Mouse (Mus musculus): Measurements from ENCODE around the gene Uxt. TPM values are rescaled to one million over a fixed set of nuclear protein-coding genes. Genes with fewer than 3 reads are reported as not detected.

Uxt gene
- 10 to 100 TPM; 37.6 to 45.1 (median 40.3) TPM for total RNA-seq (2022)

DNA sequence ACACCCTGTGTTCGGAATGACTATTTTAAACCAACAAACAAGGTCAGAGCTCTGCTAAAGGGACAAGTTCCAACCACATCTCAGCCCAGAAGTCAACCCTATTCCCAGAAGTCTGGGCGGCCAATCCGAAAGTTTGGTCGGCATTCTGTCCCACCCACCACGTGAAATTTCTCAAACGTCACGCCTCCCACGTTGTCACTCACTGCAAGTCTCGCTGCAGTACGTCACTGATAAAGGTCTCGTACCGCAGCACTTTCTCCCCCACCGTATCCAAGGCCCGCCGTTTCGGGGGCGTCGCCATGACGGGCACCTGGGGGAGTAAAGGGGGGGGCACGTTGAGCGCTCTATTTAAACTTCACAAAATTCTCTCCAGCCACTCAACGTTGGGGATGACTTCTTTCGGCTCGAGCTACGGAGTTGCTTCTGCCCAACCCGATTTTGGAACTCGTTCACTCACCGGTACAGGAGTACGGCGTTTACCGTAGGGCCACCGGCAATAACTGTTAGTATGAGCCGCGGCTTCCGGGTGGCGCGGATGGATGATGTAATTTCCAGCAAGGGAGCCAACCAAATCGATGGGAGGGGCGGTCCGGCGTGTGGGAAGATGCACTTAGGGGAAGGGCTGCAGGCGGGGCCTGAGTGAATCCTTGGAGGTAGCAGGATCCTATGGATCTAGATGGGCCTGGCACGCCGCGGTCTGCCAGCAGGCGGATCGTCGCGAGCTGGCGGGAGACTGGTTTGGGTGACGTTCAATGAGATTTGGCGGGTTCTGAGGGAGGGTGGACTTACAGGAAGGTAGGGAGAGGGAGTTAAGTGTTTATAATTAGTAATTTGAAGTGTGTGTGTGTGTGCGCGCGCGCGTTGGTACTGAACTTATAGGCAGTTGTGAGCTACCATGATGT lies at the start of gene Uxt:
Uxt (minus strand) TSS at position 541 of the 902 bp plus-strand sequence.
- peak; percentile 87 for DNase-seq (ENCODE audit: low spot score)

DNA sequence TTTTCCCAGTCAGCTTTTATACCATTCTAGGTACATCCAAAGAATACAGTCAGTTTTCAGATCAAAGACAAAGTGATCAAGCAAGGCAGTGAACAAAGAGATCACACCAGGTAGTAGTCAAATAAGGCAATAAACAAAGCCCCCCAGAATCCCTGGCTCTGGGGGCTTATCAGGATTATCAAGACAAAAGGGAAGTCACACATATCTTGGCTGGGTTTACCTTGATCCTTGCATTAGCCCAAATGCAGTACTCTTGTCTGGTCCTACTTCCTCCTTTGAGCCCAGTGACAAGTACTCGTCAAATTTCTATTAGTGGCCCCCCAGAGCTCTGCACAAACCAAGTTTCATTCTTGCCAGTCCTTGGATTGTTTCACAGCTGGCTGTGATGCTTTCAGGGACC lies 19.1 kb upstream of the Uxt start:
- DNase-seq (ENCODE audit: low spot score): no peak

DNA sequence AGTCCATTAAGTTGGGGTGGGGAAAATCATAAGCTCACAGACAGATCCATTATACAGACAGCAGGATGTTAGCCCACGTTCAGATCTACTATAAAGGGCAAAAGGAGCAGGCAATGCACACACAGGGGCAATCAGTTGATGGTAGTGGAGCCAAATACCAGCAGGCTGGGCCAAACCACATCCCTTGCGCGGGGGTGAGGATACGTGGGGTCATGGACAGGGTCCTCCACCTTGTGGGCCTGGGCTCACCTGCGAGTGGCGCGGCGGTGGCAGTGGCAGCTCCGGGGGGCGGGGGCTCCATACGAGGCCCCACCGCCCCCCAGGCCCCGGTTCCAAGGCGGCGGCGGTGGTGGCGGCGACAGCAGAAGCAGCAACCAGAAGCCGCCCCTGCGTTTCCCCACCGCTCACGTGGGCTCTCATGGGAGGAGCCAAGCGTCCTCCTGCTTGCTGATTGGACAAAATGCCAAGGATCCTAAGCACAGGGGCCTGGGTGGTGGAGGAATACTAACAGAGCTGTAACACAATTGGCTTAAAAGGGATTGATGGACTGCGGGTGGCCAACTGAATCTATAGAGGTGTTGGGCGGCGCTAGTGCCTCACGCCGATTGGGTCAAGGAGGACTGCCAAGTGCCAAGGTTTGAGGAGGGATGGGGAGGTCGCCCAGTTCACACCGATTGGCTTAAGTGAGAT lies 11.5 kb downstream of the Uxt start, which contains the start of gene Elk1:
Elk1 (minus strand) TSS at position 418 of the 690 bp plus-strand sequence.
- peak; percentile 85 for DNase-seq (ENCODE audit: low spot score)

DNA sequence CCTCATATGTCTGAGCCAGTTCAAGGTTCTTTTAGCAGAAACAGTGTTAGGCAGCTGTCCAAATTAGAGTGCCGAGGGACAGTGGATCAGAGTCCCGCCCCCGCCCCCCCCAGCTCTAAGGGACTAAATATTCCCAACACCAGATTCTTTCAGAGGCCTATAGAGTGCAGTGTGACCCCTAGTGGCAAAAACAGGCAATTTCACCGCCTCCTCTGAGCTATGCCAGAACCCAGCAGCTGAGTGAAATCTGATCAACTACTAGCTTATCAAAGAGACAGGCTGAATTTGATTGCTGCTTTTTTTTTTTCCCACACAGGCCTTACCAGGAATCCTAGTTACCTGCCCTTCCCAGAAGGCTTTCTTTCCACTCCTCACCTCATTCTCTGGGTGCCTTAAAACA lies 15.8 kb downstream of the Uxt start:
- DNase-seq (ENCODE audit: low spot score): peak; percentile 33

DNA sequence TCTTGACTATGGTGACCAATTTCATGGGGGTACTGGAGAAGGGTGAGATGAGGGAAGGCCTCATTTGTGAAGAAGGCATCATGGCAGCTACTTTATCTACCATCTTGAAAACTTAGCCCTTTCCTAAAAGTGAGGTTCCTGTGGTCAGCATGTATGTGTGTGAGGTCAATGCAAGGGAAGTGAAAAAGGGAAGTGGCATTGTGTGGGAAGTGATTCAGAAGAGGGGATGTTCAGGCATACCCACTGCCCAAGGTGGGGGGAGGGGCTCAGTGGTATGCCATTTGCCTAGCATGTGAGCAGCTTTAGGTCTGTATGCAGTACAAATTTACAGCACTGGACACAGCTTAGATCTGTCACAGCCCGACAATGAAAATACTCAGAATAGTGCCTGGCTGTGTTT lies 29.9 kb downstream of the Uxt start:
- peak; percentile 13 for DNase-seq (ENCODE audit: low spot score)

DNA sequence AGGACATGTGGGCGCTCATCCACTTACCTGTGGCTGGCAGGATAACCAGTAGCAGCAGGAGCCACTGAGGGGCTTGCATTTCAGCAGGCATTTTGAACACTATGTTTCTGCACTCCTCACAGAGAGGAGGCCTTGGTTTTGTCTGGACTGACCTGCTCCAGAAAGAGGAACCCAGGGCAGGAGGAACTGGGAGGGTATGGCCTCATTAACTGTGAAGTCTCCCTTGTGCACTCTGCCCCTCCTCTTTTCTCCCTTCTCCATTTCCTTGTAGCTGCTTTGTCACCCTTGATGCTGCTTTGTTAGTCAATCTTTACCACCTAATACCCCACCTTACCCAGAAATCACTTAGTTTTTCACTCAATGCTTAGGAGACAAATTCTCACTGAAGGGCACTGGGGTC lies 30.5 kb downstream of the Uxt start, which contains the start of gene Cfp:
Cfp (minus strand) TSS at position 192 of the 400 bp plus-strand sequence.
- no peak for DNase-seq (ENCODE audit: low spot score)

DNA sequence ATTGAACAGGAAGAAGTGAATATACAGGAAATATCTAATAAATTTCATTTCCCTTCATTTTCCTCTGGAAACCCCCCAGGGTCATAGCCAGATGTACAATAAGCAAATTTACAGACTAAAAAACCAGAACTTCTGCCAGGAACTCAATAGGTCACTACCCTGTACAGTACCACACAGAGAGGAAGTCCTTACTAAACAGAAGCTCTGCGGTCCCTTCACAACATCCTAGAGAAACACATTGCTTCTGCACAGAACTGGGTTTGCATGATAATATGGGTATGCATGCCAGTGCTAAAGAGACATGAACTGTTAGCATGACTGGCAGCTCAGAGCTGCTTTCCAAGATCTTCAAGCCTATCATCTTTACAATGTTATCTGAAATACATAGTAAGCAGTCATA lies 32.0 kb downstream of the Uxt start:
- no peak for DNase-seq (ENCODE audit: low spot score)

DNA sequence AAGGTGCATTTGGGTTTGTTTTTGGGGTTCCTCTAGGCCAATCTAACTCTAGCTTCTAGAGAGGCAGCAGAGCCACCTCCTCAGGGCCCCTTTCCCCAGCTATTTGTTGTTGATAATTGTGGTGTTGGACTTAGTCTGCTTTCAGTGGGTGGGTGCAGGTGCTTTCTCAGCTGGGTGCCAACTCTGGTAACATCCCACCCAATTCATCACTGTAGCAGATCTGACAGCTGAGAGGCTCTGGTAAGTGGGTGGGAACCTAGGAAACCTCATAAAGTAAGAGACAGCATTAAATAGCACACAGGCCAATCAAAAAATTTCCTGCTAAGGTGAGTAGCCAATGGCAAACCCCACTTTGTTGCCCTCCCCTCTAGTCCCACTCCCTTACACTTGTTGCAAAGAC lies 36.8 kb downstream of the Uxt start:
- DNase-seq (ENCODE audit: low spot score): no peak

DNA sequence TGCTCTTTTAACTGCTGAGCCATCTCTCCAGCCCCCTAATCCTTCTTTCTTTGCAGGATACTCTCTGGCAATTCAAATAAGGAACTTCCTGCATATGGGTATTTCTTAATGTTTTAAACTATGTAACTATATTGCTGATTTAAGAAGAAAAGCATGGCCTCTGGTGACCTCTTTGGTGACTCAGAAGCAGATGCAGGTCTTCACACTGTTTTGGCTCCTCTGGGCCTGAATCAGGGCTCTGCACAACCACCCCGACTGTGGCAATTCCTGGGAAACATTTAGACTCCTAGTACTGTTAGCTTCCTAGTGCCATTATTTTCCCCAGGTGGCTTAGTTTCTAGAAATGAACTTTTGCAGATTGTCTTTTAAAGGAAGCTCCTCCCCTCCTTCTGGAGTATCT lies 38.3 kb downstream of the Uxt start:
- no peak for DNase-seq (ENCODE audit: low spot score)

DNA sequence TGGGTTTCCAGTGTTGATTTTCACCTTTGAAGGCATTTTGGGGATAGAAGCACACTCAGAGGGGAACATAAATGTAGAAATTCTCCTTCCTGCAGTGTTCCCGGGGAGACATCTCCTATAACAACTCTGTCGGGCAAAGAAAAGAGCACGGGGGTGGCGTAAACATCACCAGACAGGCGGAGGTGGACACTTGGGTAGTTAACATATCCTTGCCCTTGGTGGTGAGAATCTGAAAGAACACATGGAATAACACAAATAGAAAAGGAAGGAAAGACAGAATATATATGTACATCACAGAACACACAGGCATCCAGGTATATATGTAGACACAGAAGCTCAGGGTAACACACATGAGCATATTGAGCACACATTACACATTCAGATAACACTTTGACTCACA lies 40.5 kb downstream of the Uxt start:
- no peak for DNase-seq (ENCODE audit: low spot score)

DNA sequence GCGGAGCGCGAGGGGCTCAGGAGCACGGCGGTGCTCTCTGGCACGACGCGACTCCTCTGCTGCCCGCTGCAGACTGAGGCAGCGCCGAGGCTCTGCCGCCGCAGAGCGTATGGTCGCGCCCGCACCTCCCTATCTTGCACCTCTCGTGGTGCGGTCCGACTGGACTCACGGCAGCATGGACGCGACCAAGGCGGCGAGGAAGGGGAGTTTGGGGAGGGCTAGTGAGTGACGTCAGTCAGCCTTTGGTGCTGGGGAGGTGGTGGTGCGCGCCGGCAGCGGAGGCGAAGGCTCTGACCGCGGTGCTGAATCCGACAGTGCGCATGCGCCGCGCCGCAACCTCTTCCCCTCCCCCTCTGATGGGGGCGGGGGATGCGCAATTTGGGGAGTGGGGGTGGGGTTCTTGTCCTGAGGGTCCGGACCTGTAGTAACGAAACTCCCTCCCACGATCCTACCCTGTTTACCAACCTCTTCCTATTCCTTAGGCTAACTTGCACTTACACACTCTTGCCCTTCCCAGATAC lies 40.9 kb downstream of the Uxt start, which contains the start of gene Syn1:
Syn1 (minus strand) TSS at position 161 of the 521 bp plus-strand sequence.
- DNase-seq (ENCODE audit: low spot score): peak; percentile 42

DNA sequence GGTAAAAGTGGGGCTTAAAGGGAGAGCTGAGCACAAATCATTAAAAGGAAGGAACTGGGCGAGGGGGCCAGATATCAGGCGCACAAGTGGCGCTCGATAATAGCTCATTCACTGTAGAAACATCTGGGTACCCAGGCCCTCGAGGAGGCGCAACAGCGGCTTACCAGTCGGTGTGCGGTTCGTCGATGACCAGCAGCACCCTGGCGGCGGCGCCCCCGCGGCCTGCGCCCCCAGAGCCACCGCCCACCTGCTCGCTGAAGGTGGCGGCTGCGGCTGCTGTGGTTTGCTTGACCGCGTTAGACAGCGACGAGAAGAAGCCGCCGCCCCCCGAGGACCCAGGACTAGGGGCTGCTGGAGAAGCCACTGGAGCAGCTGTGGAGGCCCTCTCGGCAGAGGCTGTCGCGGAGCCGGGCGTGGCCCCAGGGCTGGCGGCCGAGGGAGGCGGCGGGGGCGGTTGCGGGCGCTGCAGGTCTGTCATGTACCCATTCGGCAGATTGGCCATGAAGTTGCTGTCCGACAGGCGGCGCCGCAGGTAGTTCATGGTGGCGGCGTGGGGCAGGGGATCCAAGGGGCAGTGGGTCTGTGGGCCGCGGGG lies 41.5 kb downstream of the Uxt start:
- no peak for DNase-seq (ENCODE audit: low spot score)

DNA sequence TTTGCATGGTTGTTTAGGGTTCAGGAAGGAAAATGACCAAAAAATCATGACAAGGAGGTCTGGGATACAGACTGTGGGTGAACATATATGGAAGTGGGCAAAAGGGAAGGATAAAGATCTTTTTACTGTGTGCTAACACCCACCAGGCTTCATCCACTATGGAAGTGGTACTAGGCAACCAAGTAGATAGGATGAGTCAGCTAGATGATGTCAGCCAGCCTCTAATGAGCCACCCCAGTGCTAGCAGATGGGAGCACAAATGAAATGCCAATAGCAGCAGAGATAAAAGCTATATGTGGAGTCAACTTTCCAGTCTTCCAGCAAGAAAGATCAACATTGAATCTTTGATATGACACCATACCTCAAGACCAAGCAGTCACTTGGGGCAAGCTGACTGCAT lies 46.7 kb downstream of the Uxt start:
- DNase-seq (ENCODE audit: low spot score): no peak

DNA sequence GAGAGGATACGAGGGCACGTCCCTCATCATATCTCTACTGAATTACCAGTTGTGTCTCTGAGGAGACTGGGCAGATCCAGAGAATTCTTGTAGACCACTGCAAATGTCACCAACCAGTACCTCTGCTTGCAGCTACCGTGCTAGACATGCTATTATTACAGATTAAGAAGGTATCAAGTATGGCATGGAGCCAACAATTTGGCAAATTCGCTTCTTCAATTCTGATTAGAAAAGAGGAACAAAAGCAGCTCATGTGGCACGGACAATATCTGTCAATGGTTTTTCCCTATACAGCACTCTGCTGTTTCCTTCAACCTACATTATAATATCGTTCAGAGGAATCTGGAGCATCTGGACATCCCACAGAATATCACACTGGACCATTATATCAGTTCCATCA lies 48.1 kb downstream of the Uxt start:
- DNase-seq (ENCODE audit: low spot score): no peak

DNA sequence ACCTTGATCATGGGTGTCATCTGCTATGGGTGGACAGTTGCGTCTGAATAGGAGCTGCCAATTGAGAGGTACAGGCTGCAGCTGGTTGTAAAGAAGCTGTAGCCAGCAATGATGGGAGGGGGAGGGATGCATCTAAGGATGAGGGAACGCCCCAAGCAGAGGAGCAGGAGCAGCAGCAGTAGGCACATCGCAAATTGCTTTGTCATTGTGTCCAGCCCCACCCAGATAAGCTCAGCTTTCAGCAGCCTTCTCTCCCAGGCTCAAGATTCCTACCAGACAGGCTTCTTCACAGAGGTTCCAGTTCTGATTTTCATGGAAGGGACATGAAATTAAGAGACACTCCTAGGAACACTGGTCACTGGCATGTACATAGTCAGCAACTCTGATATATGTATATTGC lies 51.7 kb downstream of the Uxt start:
- DNase-seq (ENCODE audit: low spot score): no peak

Other genes starting within 250 kb of the Uxt start
- 100 to 1,000 TPM in 1 of 4 experiments, 10 to 100 TPM in 3; 83.3 to 103 (median 92.8) TPM for gene Araf, start 164.2 kb downstream of the Uxt start, total RNA-seq (2022)
- 1 to 10 TPM; 2.0 to 3.5 (median 2.3) TPM for gene Timp1, start 91.9 kb downstream of the Uxt start, total RNA-seq (2022)
- gene Syn1, start 41.0 kb downstream of the Uxt start, total RNA-seq (2022): under 1 TPM; 0.19 to 0.28 (median 0.22) TPM
- 10 to 100 TPM in 1 of 4 experiments, 1 to 10 TPM in 3; 5.2 to 22.7 (median 6.4) TPM for gene Cfp, start 30.5 kb downstream of the Uxt start, total RNA-seq (2022)
- gene Elk1, start 11.4 kb downstream of the Uxt start, total RNA-seq (2022): 10 to 100 TPM in 1 of 4 experiments, 1 to 10 TPM in 3; 6.6 to 10.3 (median 8.4) TPM
- 1 to 10 TPM; 2.0 to 3.6 (median 3.2) TPM for gene Zfp182, start 100.3 kb upstream of the Uxt start, total RNA-seq (2022)
- not detected for gene Spaca5, start 106.4 kb upstream of the Uxt start, total RNA-seq (2022)
- gene Zfp300, start 127.5 kb upstream of the Uxt start, total RNA-seq (2022): 1 to 10 TPM in 1 of 4 experiments, under 1 TPM in 3; 0.24 to 1.1 (median 0.39) TPM
- gene Ssxa1, start 153.8 kb upstream of the Uxt start, total RNA-seq (2022): not detected
- not detected for gene Gm21876, start 213.6 kb upstream of the Uxt start, total RNA-seq (2022)

All from heart, adult 8-10 months (tissue).